Mouse (Mus musculus): ENCODE measurements around the gene Espn.

GRCm38 (mm10) chr4:152151451-152151965 lies 663 bp downstream of the Espn start:
- no peak for TF ChIP-seq CTCF (IDR thresholded peaks at IDR 0.05)
- TF ChIP-seq EP300 (IDR thresholded peaks at IDR 0.05): no peak

Data from lung, postnatal 0 days (tissue).